Mouse (Mus musculus) stomach, postnatal 0 days (tissue): ENCODE data around the gene Map3k14.

Experiments
- CTCF ChIP-seq: IDR thresholded peaks from 2 replicates; pipeline ENCODE4 v1.5.1; 2016; ENCODE audit warnings: antibody characterized with exemption, low read depth, mild to moderate bottlenecking, moderate library complexity
- EP300 ChIP-seq: optimal IDR thresholded peaks from 2 replicates; pipeline ENCODE3; 2016; ENCODE audit warnings: antibody characterized with exemption

DNA sequence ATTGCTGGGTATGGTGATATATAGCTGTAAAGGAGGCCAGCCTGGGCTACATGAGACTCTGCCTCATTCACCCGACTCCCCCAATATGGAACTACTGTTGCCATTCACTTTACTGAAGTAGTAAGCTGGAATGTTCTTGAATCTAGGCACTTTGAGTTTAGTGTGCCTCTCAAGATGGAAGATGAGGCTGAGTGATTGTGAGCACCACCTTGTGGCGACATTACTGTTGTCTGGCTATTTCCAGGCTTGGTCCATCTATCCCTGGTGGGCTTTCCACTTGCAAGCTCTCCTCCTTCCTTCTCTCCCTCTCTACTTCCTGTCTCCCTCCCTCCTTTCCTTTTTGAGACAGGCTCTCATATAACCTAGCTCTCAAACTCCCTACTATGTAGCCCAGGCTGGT lies 82.4 kb downstream of the Map3k14 start:
- TF ChIP-seq CTCF (peak; percentile 83), EP300 (no peak)
